Comparison of ENCODE assay signal across 9 mouse cellular contexts in the genomic region with DNA sequence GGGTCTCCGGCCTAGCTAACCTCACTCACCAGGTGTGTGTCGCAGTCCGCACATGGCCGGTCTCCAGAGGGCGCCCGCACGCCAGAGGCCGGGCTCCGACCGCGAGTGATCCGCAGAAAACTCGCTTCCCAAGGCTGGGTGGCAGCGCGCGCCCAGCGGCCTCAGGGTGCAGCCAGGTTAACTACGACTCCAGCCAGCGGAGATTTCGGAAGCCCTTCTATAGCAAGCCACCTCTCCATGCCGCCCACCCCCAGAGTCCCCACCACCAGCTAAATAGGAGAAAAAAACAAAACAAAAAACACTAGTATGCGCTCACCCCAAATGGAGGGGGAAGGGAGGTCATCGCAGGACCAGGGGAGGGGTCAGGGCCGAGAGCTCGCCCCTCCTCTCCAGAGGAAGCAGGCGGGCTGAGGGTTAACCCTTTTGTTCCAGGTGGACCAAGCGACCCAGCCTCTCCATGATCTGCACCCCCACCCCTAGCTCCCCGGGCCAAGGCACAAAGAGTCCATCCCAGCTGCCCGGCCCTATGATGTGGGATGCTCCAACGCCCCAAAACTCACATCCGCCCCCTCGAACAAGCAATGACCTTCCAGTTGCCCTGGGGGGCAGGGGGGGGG. TPM values are rescaled to one million over a fixed set of nuclear protein-coding genes. Genes with fewer than 3 reads are reported as not detected.
DNase-seq lines count a peak whose midpoint lies in the region; ATAC-seq and TF ChIP-seq lines count a peak whose summit lies in the region.
"Had no signal": no experiment of that assay in that cellular context is flagged by ENCODE, and none has a peak within 500 bp of the region (broad histone marks: within the 10 kb centered on the region; RNA-seq: fewer than 3 reads in every experiment).

No protein-coding gene starts in this region.

- WGBS in cerebellum, adult 2 months: 2% methylated on average over 32 of the region's 32 CpGs
- WGBS in intestine, postnatal 0 days: 2% methylated on average over 32 of the region's 32 CpGs
- under 1% methylated on average over 32 of the region's 32 CpGs for WGBS in liver, embryonic 12.5 days (ENCODE audit: insufficient replicate concordance)

- H3K4me1 ChIP-seq in cerebellum, adult 2 months (ENCODE audit: control insufficient read depth, insufficient read depth, low read length): no peaks in the 10 kb centered on the region; the same call in 1 of the 2 replicates
- H3K4me1 ChIP-seq in intestine, postnatal 0 days (replicated peaks; ENCODE audit: control insufficient read depth, insufficient read depth, low read length): peaks cover 7% of the 10 kb centered on the region
- H3K4me1 ChIP-seq in liver, embryonic 12.5 days: peaks cover 10% of the 10 kb centered on the region

- H3K36me3 ChIP-seq in intestine, postnatal 0 days (ENCODE audit: control insufficient read depth, insufficient read depth): no peaks in the 10 kb centered on the region; the same call in 1 of the 2 replicates
- H3K36me3 ChIP-seq in liver, embryonic 12.5 days: no peaks in the 10 kb centered on the region

- intact Hi-C loops in gastrocnemius, adult 2 months (cut with DNase I): loop anchor here (10.0 kb wide), 1 partner anchor 100 kb away; no protein-coding TSS in a partner anchor

- DNase-seq in cerebellum, adult 2 months: peak; percentile 19 to 30
- no peak for DNase-seq in cerebellum, adult 11 months
- peak; percentile 61 to 68 for DNase-seq in adrenal gland, postnatal 36 days
- DNase-seq in gastrocnemius, adult 2 months: peak; percentile 82
- peak; percentile 81 for DNase-seq in neural tube, embryonic 10.5 days (ENCODE audit: extremely low spot score, low spot score)
- peak; percentile 92 for DNase-seq in yolk sac, embryonic 10.5 days (ENCODE audit: low spot score)

- H3K9me3 ChIP-seq in intestine, postnatal 0 days (ENCODE audit: control insufficient read depth): no peaks in the 10 kb centered on the region
- no peaks in the 10 kb centered on the region for H3K9me3 ChIP-seq in liver, embryonic 12.5 days (replicated peaks)

- TF ChIP-seq CTCF in cerebellum, adult 2 months (IDR thresholded peaks at IDR 0.05; ENCODE audit: borderline replicate concordance, insufficient read depth, low read depth, low read length): peak; percentile 12; the same call in 1 of the 2 replicates
- peak; percentile 66 for TF ChIP-seq CTCF in gastrocnemius, adult 2 months (IDR thresholded peaks at IDR 0.05)
- TF ChIP-seq CTCF in intestine, postnatal 0 days (IDR thresholded peaks at IDR 0.05; ENCODE audit: low read depth): peak; percentile 80

- no peak overlapping the region for H3K4me3 ChIP-seq in cerebellum, adult 2 months (replicated peaks; ENCODE audit: insufficient read depth, low read depth, low read length)
- peak overlapping the region; percentile 79 for H3K4me3 ChIP-seq in gastrocnemius, adult 2 months
- H3K4me3 ChIP-seq in intestine, postnatal 0 days (ENCODE audit: low read depth, low read length): peak overlapping the region; percentile 47
- H3K4me3 ChIP-seq in liver, embryonic 12.5 days: peak overlapping the region; percentile 55

- ATAC-seq in intestine, postnatal 0 days: peak; percentile 36; the same call in 1 of the 2 replicates
- peak; percentile 61 for ATAC-seq in liver, embryonic 12.5 days

- 0 out of 2 replicates have a peak overlapping the region, but pooled peaks have one; percentile 34 for H3K9ac ChIP-seq in intestine, postnatal 0 days (ENCODE audit: low read depth, low read length)
- H3K9ac ChIP-seq in liver, embryonic 12.5 days: no peak overlapping the region

- peaks cover 12% of the 10 kb centered on the region; the same call in 1 of the 2 replicates for H3K27me3 ChIP-seq in cerebellum, adult 2 months (ENCODE audit: control insufficient read depth, insufficient read depth, low read length)
- peaks cover 59% of the 10 kb centered on the region for H3K27me3 ChIP-seq in intestine, postnatal 0 days (replicated peaks; ENCODE audit: control insufficient read depth, insufficient read depth, low read length)
- H3K27me3 ChIP-seq in liver, embryonic 12.5 days (replicated peaks): peaks cover 90% of the 10 kb centered on the region

- TF ChIP-seq POLR2A in cerebellum, adult 2 months (IDR thresholded peaks at IDR 0.05; ENCODE audit: borderline replicate concordance, insufficient read depth, low read length): no peak

- peak overlapping the region; percentile 75 for H3K4me2 ChIP-seq in intestine, postnatal 0 days (replicated peaks; ENCODE audit: low read depth)
- peak overlapping the region; percentile 61 for H3K4me2 ChIP-seq in liver, embryonic 12.5 days

- no peak overlapping the region for H3K27ac ChIP-seq in cerebellum, adult 2 months (ENCODE audit: insufficient read depth, low read length)
- peak overlapping the region; percentile 91; the same call in 1 of the 2 replicates for H3K27ac ChIP-seq in gastrocnemius, adult 2 months
- no peak overlapping the region for H3K27ac ChIP-seq in intestine, postnatal 0 days (ENCODE audit: low read depth, low read length)
- peak overlapping the region; percentile 73 for H3K27ac ChIP-seq in liver, embryonic 12.5 days

RNA-seq across cellular contexts. Expression of gene Sall4, which starts 2.6 kb away (rescaled TPM):
- 0.13 and 0.28 TPM in 2 replicates for polyA plus RNA-seq in cerebellum, adult 2 months (2012; rRNA removed)
- not detected for total RNA-seq in adrenal gland, postnatal 36 days (2021)
- total RNA-seq in gastrocnemius, adult 2 months (2021): 1 to 10 TPM; 1.6 to 2.4 TPM
- 0.08 and 0.55 TPM in 2 replicates for polyA plus RNA-seq in intestine, postnatal 0 days (2015; fragmentation: Nextera tagmentation; extraction: Ambion mirVana)
- 8.5 and 9.3 TPM in 2 replicates for polyA plus RNA-seq in liver, embryonic 12.5 days (2016; fragmentation: Nextera tagmentation; extraction: Ambion mirVana)
- polyA plus RNA-seq: C2C12 had no signal

RNA-seq across cellular contexts. Expression of gene Atp9a, which starts 23.0 kb away (rescaled TPM):
- 316 and 321 TPM in 2 replicates for polyA plus RNA-seq in cerebellum, adult 2 months (2012; rRNA removed)
- total RNA-seq in adrenal gland, postnatal 36 days (2021): 10 to 100 TPM; 70.2 to 81.5 TPM
- 10 to 100 TPM; 15.3 to 25.0 TPM for total RNA-seq in gastrocnemius, adult 2 months (2021)
- 34.0 and 36.7 TPM in 2 replicates for polyA plus RNA-seq in intestine, postnatal 0 days (2015; fragmentation: Nextera tagmentation; extraction: Ambion mirVana)
- polyA plus RNA-seq in liver, embryonic 12.5 days (2016; fragmentation: Nextera tagmentation; extraction: Ambion mirVana): 3.7 and 4.3 TPM in 2 replicates

Comparison
In these comparisons a context has a peak if more than half of its experiments do, and no peak if none do; other contexts are left out.
1. H3K27ac ChIP-seq: peak in gastrocnemius, adult 2 months (single experiment) and liver, embryonic 12.5 days (single experiment); none in cerebellum, adult 2 months (single experiment) and intestine, postnatal 0 days (single experiment).
2. CTCF ChIP-seq: peak in every context shown above with its lines; median percentile 80 in intestine, postnatal 0 days; 66 in gastrocnemius, adult 2 months; 12 in cerebellum, adult 2 months.